Mouse (Mus musculus) heart, postnatal 0 days (tissue): ENCODE data around the gene Leo1.

Experiments used
- CTCF ChIP-seq: IDR thresholded peaks from 2 replicates; pipeline ENCODE4 v1.5.1; 2016; ENCODE audit warnings: antibody characterized with exemption, control low read depth, low read depth
- EP300 ChIP-seq: IDR thresholded peaks from 2 replicates; pipeline ENCODE4 v1.6.1; 2016; ENCODE audit warnings: antibody characterized with exemption, low read depth

DNA sequence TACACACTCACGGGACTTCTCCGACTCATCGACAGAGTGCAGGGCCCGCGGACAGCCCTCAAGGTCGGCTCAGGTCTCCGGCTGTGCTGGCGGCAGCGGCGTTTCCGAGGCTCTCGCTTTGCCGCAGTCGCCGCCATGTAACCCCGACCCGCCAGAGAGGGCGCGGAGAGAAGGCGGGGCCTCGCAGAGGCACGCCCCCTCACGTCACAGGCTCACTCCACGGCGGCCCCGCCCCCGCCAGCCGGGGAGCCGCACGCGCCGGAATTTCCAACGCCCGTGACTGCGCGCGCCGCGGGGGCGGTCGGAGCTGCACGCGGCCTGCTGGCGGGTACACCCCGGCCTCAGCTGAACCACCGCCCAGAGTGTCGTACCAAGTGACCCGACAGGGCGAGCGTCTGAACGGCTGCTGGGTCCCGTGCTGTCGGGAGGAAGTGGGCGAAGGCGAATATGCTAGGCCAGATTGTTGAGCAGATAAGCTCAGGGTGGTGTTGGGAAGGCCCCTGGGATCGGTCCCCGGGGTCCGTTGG, 31.4 kb upstream of the Leo1 start, which contains the start of gene Mapk6:
- TF ChIP-seq CTCF (no peak), EP300 (peak; percentile 91; the same call in 1 of the 2 replicates)
